Mouse (Mus musculus) liver, postnatal 0 days (tissue): Measurements from ENCODE around the gene Polk.

Experiments used
- CTCF ChIP-seq: sonication (generic); IDR thresholded peaks from 2 replicates; pipeline ENCODE4 v1.5.1; 2016; ENCODE audit warnings: antibody characterized with exemption, low read depth
- EP300 ChIP-seq: IDR thresholded peaks from 2 replicates; pipeline ENCODE4 v1.6.1; 2016; ENCODE audit warnings: antibody characterized with exemption, low read depth, mild to moderate bottlenecking

DNA sequence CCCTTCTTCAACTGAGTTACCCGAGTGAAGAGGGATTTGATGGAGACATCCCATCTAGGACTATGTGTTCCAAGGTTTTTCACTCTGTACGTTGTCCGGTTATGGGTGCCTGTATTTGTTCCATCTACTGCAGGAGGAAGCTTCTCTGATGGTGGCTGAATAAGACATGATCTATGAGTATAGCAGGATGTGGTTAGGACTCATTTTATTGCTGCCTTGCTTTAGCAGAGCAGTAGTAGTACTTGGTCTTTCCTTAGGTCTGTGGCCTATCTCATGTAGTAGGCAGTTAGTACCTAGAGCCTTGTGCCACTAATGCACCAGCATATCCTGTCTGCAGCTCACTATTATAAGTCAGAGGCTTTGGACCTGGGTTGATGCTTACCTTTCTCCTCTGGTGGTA lies 12.7 kb upstream of the Polk start:
- no peak for TF ChIP-seq CTCF
- no peak for TF ChIP-seq EP300
